Mouse (Mus musculus): ENCODE measurements around the gene Hp1bp3.

- TF ChIP-seq POLR2A (IDR thresholded peaks at IDR 0.05; ENCODE audit: low read depth, low read length): no peak
- no peak for TF ChIP-seq CTCF (IDR thresholded peaks at IDR 0.05; ENCODE audit: extremely low read depth, insufficient read depth, insufficient read length, insufficient replicate concordance)
Measured at GRCm38 (mm10) chr4:138293261-138293948, 77.3 kb downstream of the Hp1bp3 start.

Measured in spleen, adult 2 months (tissue).